Mouse (Mus musculus): ENCODE measurements around the gene Dio2.

DNA sequence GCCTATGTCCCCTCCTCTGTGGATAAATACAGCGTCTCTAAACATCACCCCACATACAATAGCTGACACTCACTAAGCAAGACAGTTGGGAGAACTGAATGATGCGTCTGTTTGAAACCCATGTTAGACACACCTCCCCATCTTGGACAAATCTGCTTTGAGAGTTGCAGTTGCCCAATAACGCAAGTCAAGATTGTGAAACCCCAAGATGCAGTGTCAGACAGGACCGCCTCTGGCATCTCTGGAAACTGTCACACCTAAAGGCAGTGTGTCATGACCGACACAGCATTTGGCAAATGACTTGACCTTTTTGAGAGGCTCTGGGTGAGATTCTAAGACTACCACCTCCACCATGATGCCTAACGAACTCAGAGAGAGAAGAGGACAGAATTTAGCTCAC is 2.8 kb downstream of the Dio2 start:
- TF ChIP-seq CTCF (IDR thresholded peaks at IDR 0.05; ENCODE audit: low read depth, low read length), result no peak
- TF ChIP-seq POLR2A (IDR thresholded peaks at IDR 0.05; ENCODE audit: insufficient read depth, low read length), result no peak

Data from ES-Bruce4 (cell line).